Mouse (Mus musculus) hindbrain, embryonic 12.5 days (tissue): ENCODE results near the gene Dbh. TPM values are rescaled to one million over a fixed set of nuclear protein-coding genes. Genes with fewer than 3 reads are reported as not detected.

Experiments used
- ATAC-seq: fragments of 200-750 bp; cut with Nextera tagmentation; 2 replicates; pipeline ENCODE4 v1.8.0; 2017; ENCODE audit warnings: moderate TSS enrichment; ENCODE audit not compliant: low FRiP score
- H3K27ac ChIP-seq: fragments of 300-500 bp; sonication (generic); 2 replicates; pipeline ENCODE4 v1.5.1; 2016; ENCODE audit warnings: mild to moderate bottlenecking
- H3K27me3 ChIP-seq: fragments of 300-500 bp; sonication (generic); 2 replicates; pipeline ENCODE4 v1.6.1; 2016; ENCODE audit warnings: mild to moderate bottlenecking
- H3K36me3 ChIP-seq: fragments of 300-500 bp; sonication (generic); 2 replicates; pipeline ENCODE4 v1.6.1; 2016; ENCODE audit warnings: mild to moderate bottlenecking
- H3K4me1 ChIP-seq: fragments of 300-500 bp; sonication (generic); 2 replicates; pipeline ENCODE4 v1.6.1; 2016
- H3K4me2 ChIP-seq: fragments of 300-500 bp; sonication (generic); replicated peaks from 2 replicates; pipeline ENCODE4 v1.6.1; 2016; ENCODE audit warnings: mild to moderate bottlenecking
- H3K4me3 ChIP-seq: fragments of 300-500 bp; sonication (generic); 2 replicates; pipeline ENCODE4 v1.5.1; 2016; ENCODE audit warnings: mild to moderate bottlenecking
- H3K9ac ChIP-seq: fragments of 300-500 bp; sonication (generic); 2 replicates; pipeline ENCODE4 v1.6.1; 2016; ENCODE audit warnings: mild to moderate bottlenecking, moderate library complexity
- H3K9me3 ChIP-seq: fragments of 300-500 bp; sonication (generic); replicated peaks from 2 replicates; pipeline ENCODE4 v1.6.1; 2016; ENCODE audit warnings: mild to moderate bottlenecking
- WGBS: fragments of 180-500 bp; shearing (Covaris S2); methylation state at CpG from one replicate; pipeline ENCODE4 v1.1.7; 2016; 5-methylcytosine and 5-hydroxymethylcytosine counted together
- polyA plus RNA-seq: library from polyadenylated mRNA; unstranded; fragments of >200 nt; fragmentation: Nextera tagmentation; extraction: Ambion mirVana; gene quantifications from 2 replicates; pipeline ENCODE4 v1.2.1, GENCODE M21; 2016

Gene Dbh
- polyA plus RNA-seq, 1 experiment from 2014 or later: 1.7 TPM

DNA sequence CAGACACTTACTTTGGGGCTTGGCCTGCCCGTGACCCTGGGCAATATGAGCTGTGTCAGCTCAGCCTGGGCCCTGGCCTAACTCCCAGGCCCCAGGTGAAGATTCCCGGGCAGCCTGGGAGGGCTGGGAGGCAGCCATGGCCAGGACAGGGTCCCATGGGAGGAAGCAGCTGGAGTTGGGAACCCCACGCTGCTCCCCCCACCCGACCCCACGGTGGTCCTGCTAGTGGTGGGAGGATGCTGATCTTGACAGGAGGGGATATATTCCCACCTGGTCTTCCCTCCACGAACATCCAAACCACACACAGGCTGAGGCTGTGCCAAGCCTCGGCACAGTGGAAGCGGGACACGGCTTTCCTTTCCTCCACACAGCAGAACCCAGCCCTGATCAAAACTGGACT is 44.3 kb downstream of the Dbh start:
- H3K4me1 ChIP-seq: peaks cover 10% of the 10 kb centered on the region; the same call in 1 of the 2 replicates
- H3K9me3 ChIP-seq: no peaks in the 10 kb centered on the region
- no peak overlapping the region for H3K9ac ChIP-seq
- no peak for ATAC-seq
- H3K4me3 ChIP-seq: no peak overlapping the region
- 77% methylated on average over 9 of the region's 9 CpGs for WGBS
- no peaks in the 10 kb centered on the region for H3K27me3 ChIP-seq
- no peaks in the 10 kb centered on the region for H3K36me3 ChIP-seq
- no peak overlapping the region for H3K4me2 ChIP-seq
- no peak overlapping the region for H3K27ac ChIP-seq

DNA sequence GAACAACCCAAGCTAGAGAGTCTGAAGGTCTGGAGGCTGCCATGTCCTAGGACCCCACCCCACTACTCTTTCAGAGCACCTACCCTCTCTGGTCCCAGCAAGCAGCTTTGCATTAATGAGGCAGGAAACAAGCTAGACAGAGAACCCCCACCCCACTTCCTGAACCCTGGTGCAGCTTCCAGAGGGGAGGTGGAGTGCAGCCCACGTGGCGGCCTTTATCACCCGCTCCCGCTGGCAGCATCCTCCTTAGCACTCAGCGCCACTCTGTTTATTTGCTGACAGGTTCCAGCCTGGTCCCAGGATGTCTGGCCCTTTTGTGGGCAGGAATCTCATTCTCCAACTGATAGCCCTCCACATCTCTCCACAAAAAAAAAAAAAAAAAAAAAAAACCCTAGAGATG is 44.8 kb downstream of the Dbh start:
- no peak overlapping the region for H3K9ac ChIP-seq
- no peaks in the 10 kb centered on the region for H3K9me3 ChIP-seq
- ATAC-seq: no peak
- H3K27me3 ChIP-seq: no peaks in the 10 kb centered on the region
- no peaks in the 10 kb centered on the region for H3K36me3 ChIP-seq
- H3K4me1 ChIP-seq: peaks cover 10% of the 10 kb centered on the region; the same call in 1 of the 2 replicates
- no peak overlapping the region for H3K4me3 ChIP-seq
- no peak overlapping the region for H3K27ac ChIP-seq
- H3K4me2 ChIP-seq: no peak overlapping the region
- 72% methylated on average over 5 of the region's 5 CpGs for WGBS

DNA sequence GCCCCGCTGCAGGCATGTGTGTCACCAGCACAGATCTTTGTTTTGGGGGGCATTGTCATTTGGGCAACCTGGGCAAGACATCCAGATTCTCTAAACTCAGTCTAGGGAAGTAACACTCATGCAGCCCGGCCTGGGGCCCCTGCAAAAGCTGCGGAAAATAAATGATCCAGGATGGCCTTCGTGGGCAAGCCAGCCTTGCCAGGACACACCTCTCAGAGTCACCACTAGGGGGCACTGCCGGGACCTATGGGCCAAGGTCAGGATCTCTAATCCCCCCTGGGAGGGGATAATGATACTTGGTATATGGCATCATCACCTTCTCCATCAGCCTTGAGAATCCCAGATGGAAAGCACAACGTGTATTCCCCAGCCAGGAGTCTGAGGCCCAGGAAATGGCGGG is 45.2 kb downstream of the Dbh start:
- Histone ChIP-seq H3K36me3 (no peaks in the 10 kb centered on the region), H3K27ac (no peak overlapping the region), H3K4me1 (peaks cover 10% of the 10 kb centered on the region; the same call in 1 of the 2 replicates), H3K27me3 (no peaks in the 10 kb centered on the region), H3K4me3 (no peak overlapping the region), H3K9me3 (no peaks in the 10 kb centered on the region), H3K4me2 (no peak overlapping the region), H3K9ac (no peak overlapping the region)
- WGBS: 50% methylated on average over 7 of the region's 7 CpGs
- ATAC-seq: no peak

DNA sequence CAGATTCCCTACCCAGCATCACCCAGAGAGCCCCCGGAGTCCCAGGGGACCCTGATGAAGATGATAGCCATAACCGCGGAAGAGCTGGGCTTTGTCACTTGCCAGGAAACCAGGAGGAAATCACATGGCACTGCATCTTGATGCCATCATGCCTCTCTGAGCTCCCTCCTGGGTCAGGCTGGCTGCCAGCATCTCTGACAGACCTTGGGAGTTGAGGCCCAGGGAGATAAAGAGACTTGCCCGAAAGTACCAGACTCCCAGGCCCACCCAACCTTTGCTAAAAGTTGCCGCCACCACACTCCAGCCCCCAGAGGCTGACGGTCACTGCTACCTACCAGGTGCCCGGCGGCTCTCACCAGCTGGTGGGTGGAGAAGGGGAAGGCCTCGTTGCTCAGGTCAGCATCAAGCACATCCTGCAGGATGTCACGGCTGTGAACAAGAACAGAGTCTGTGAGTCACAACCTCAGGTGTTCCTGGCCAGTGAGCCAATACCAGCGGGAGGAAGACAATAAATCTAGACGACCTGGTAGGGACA is 45.7 kb downstream of the Dbh start:
- no peak overlapping the region for H3K4me2 ChIP-seq
- H3K27ac ChIP-seq: no peak overlapping the region
- no peaks in the 10 kb centered on the region for H3K36me3 ChIP-seq
- no peaks in the 10 kb centered on the region for H3K27me3 ChIP-seq
- H3K4me1 ChIP-seq: peaks cover 10% of the 10 kb centered on the region; the same call in 1 of the 2 replicates
- 88% methylated on average over 12 of the region's 12 CpGs for WGBS
- no peak for ATAC-seq
- H3K9ac ChIP-seq: no peak overlapping the region
- no peak overlapping the region for H3K4me3 ChIP-seq
- H3K9me3 ChIP-seq: no peaks in the 10 kb centered on the region

DNA sequence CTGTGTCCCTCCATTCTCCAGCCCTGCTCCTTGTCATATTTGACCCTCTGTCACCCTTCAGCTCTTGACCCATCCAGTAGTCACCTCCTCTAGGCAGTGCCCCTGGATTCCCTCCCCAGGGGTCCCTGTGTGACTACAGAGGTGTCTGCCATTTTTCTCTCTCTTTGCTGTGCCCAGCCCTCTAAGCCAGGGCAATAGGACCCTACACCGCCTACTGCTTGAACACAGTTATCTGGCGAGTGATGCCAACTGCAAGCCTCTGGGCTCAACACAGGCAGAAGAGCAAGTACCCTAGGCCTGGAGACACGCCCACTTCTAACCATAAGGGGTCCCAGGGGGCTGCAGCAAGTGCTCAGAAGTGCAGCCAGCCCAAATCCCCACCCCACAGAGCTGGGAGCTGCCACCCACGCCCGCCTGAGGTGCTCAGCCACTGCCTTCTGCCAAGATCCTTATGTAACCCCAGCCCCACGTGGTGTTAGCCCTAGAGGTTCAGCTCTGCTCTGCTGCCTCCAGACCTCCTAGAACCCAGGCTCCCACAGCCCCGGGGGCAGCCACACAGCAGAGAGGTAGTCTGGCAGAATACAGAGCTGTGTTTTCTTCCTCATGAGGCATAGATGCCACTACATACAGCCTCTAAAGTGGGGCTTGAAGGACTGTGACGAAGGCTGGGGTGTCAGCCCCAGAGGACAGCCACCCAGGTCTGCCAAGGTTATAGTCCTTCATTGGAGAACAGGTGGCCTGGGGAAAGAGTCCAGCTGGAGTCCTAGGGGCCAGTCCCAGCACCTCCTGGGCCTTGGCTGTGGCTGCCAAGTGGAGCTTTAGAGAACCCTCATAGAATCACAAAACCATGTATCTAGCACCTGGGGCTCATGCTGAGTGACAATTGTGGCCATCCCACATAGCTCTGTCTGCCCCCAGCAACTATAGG is 47.2 kb downstream of the Dbh start:
- peaks cover 10% of the 10 kb centered on the region; the same call in 1 of the 2 replicates for H3K4me1 ChIP-seq
- no peak overlapping the region for H3K27ac ChIP-seq
- H3K4me3 ChIP-seq: no peak overlapping the region
- 69% methylated on average over 8 of the region's 8 CpGs for WGBS
- no peak overlapping the region for H3K9ac ChIP-seq
- H3K4me2 ChIP-seq: no peak overlapping the region
- H3K9me3 ChIP-seq: no peaks in the 10 kb centered on the region
- no peaks in the 10 kb centered on the region for H3K36me3 ChIP-seq
- no peak for ATAC-seq
- H3K27me3 ChIP-seq: no peaks in the 10 kb centered on the region

DNA sequence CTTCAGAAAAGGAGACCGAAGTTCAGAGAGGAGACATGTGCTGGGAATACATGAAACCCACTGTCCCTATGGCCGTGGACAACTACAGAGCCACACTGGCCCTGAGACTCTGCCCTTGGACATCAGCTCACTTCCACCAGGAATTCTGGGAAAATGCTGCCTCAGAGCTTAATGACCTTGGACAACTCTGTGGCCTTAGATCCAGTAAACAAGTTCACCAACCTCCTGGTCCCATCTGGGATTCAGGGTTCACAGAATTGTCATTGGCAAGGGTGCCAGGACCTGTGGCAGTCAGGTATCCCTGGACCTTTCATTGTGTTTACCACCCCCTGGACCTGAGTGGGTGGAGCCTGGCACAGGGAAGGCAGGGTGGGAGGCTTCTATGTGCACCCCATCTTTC is 50.5 kb downstream of the Dbh start:
- no peaks in the 10 kb centered on the region for H3K27me3 ChIP-seq
- no peaks in the 10 kb centered on the region for H3K36me3 ChIP-seq
- no peak for ATAC-seq
- no peak overlapping the region for H3K4me3 ChIP-seq
- H3K27ac ChIP-seq: no peak overlapping the region
- no peak overlapping the region for H3K9ac ChIP-seq
- 0 out of 2 replicates have a peak, but pooled peaks cover 2% of the 10 kb centered on the region for H3K4me1 ChIP-seq
- WGBS: 85% methylated on average over 2 of the region's 2 CpGs
- H3K4me2 ChIP-seq: no peak overlapping the region
- no peaks in the 10 kb centered on the region for H3K9me3 ChIP-seq

DNA sequence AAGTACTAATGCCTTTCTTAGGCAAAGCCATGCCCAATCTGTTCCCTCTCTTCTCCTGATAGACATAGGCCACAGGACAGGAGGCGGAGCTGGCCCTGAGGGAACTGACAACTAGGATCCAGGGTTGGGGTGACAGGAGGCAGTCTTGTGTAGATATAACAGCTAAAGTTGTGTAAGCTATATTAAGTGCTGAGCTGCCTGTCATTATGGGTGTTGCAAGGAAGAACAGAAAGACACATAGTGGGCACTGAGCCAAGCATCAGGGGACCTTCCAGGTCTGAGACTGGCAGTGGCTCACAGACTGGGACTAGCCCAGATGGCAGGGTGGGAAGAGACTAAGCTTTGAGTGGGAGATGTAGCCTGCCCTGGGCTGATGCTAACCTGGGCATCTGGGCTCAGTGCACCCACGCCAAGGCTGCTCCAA is 53.1 kb downstream of the Dbh start:
- no peaks in the 10 kb centered on the region for H3K27me3 ChIP-seq
- no peak overlapping the region for H3K9ac ChIP-seq
- no peak overlapping the region for H3K27ac ChIP-seq
- H3K4me2 ChIP-seq: no peak overlapping the region
- no peaks in the 10 kb centered on the region for H3K36me3 ChIP-seq
- no peak overlapping the region for H3K4me3 ChIP-seq
- ATAC-seq: no peak
- WGBS: 78% methylated on average over 2 of the region's 2 CpGs
- no peaks in the 10 kb centered on the region for H3K9me3 ChIP-seq
- H3K4me1 ChIP-seq: no peaks in the 10 kb centered on the region

DNA sequence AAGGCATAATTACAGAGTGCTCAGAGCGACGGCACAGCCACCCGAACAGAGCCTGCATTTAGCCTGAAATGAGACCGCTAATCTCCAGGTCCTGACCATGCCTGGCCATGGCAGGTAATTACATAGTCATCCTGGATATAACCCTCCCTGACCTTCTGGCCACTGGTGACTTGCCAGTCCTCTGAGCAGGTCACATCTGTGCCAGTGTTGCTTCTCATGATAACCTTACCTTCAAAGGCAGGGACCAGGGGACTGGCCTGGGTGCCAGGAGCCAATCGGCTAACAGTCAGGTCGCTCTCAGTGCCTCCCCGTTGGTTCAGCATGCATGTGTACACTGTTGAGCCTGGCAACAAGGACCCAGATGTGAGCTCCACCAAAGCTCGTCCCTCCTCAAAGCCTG is 53.5 kb downstream of the Dbh start:
- Histone ChIP-seq H3K9ac (no peak overlapping the region), H3K36me3 (no peaks in the 10 kb centered on the region), H3K4me1 (no peaks in the 10 kb centered on the region), H3K4me3 (no peak overlapping the region), H3K27ac (no peak overlapping the region), H3K9me3 (no peaks in the 10 kb centered on the region), H3K4me2 (no peak overlapping the region), H3K27me3 (no peaks in the 10 kb centered on the region)
- 90% methylated on average over 8 of the region's 8 CpGs for WGBS
- 0 out of 2 replicates have a peak, but pooled peaks have one; percentile 11 for ATAC-seq

DNA sequence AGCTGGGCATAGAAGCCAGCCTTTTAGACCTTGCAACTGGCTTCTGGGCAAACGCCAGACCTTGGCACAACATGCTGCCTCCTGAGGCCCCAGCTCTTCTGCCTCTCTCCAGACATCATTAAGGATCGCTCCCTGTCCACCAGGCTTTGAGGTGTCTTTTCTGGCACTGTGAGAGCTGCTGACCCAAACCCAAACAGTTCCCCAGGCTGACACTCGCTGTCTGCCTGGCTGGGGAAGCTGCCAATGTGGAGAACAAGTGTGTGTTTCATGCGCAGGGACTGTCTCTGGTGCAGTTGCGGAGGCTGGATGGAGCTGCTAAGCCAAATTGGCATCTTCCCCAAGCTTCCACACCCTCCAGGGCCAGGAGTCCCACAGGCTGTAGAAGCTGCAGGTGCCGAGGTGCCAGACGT is 58.0 kb downstream of the Dbh start:
- H3K27ac ChIP-seq: no peak overlapping the region
- H3K27me3 ChIP-seq: no peaks in the 10 kb centered on the region
- no peaks in the 10 kb centered on the region for H3K4me1 ChIP-seq
- WGBS: 87% methylated on average over 7 of the region's 7 CpGs
- no peak overlapping the region for H3K4me3 ChIP-seq
- no peaks in the 10 kb centered on the region for H3K9me3 ChIP-seq
- no peak overlapping the region for H3K9ac ChIP-seq
- no peak for ATAC-seq
- H3K36me3 ChIP-seq: no peaks in the 10 kb centered on the region
- no peak overlapping the region for H3K4me2 ChIP-seq

DNA sequence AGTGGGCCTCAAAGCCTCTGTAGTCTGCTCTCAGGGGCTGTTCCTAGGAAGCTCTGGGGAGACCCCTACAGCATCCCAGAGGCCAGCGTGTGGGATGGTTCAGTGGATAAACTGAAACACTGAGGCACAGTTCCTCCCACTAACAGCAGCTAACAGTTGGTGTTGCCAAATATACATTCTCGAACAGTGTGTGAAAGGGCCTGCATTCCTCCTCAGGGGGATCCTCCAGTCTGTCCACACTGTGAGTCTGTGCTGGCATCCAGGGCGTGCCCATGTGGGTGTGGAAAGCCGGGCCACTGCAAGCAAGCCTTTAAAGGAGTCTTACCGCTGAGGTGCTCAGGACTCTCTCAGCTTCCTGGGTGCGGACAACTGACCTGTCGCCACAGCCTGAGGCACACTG is 61.5 kb downstream of the Dbh start:
- no peak for ATAC-seq
- Histone ChIP-seq H3K4me1 (no peaks in the 10 kb centered on the region), H3K9me3 (no peaks in the 10 kb centered on the region), H3K36me3 (no peaks in the 10 kb centered on the region), H3K9ac (no peak overlapping the region), H3K27me3 (no peaks in the 10 kb centered on the region; the same call in 1 of the 2 replicates), H3K27ac (no peak overlapping the region), H3K4me3 (no peak overlapping the region), H3K4me2 (no peak overlapping the region)
- WGBS: 66% methylated on average over 7 of the region's 7 CpGs

DNA sequence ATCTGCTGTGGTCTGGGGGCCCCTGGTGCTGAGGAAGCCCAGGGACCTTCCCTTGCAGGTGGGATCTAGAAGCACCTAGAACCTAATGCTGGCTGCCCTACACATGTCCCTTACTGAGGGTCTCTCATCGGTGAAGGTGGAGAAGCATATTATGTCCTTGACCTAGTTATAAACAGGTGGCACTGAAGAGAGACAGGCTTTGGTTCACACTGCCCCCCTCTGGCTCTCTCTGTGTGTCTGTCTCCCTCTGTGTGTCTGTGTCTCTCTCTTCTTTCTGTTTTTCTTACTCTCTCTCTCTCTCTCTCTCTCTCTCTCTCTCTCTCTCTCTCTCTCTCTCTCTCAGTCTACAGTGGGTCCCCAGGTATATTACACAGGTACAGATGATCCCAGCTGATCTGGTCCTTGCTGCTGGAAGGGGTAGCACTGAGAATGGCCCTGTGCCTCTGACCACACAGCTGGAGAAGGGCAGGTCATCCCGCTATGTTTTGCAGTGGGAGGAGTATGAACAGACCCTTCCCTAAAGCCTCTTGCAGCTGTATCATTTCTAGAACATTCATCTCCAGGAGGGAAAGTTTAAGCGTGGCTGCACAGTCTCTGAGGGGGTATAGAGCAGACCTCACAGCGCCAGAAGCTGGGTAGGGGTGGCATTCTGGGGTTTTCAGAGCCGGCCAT is 63.9 kb downstream of the Dbh start:
- Histone ChIP-seq H3K27ac (no peak overlapping the region), H3K9me3 (no peaks in the 10 kb centered on the region), H3K4me1 (no peaks in the 10 kb centered on the region), H3K4me2 (no peak overlapping the region), H3K36me3 (no peaks in the 10 kb centered on the region), H3K4me3 (no peak overlapping the region), H3K9ac (no peak overlapping the region), H3K27me3 (no peaks in the 10 kb centered on the region; the same call in 1 of the 2 replicates)
- 88% methylated on average over 5 of the region's 5 CpGs for WGBS
- ATAC-seq: no peak

DNA sequence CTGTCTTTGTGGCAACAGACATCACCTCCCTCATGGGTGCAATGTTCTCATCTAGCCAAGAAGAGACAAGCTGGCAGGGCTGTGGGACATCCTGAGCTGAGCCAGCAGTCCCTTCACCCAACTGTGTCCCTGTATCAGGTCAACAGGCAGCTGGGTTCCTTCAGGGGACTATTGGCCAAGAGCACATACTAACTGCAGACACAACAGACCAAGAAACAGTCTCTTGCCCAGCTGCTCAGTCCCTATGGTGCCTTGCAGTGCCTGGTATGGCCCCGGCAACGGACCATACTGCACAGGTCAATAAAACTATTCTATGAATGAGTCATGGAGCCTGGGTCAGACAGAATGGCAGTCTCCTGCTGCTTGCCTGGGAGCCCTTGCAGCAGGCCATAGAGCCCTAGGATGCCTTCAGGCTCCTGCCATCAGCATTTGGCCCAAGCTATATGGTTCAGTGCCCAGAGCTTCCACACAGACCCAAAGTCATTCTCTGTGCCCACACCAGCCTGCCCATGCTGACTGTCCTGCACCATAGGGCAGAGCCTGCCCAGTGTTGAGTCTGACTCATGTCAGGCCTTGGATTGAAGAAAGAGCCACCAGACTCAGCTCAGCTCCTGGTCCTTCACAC is 64.6 kb downstream of the Dbh start:
- 86% methylated on average over 2 of the region's 2 CpGs for WGBS
- H3K27ac ChIP-seq: no peak overlapping the region
- no peaks in the 10 kb centered on the region for H3K36me3 ChIP-seq
- H3K4me3 ChIP-seq: no peak overlapping the region
- no peak for ATAC-seq
- no peaks in the 10 kb centered on the region for H3K9me3 ChIP-seq
- no peaks in the 10 kb centered on the region for H3K4me1 ChIP-seq
- no peak overlapping the region for H3K4me2 ChIP-seq
- H3K27me3 ChIP-seq: no peaks in the 10 kb centered on the region; the same call in 1 of the 2 replicates
- no peak overlapping the region for H3K9ac ChIP-seq
